Mouse (Mus musculus): ENCODE measurements at regions not wholly inside any gene's neighbourhood (a gene's known extent, or its start where the extent isn't known, plus 50 kb on each side); places are given as distances from the start of the nearest gene placed in this dataset.

GRCm38 (mm10) chr9:41772281-41772902 lies 351.7 kb downstream of the Sorl1 start:
- TF ChIP-seq POLR2A (IDR thresholded peaks at IDR 0.05; ENCODE audit: control insufficient read depth, extremely low read depth, insufficient read depth, low read length, poor library complexity) (no peak), CTCF (IDR thresholded peaks at IDR 0.05; ENCODE audit: borderline replicate concordance, control insufficient read depth, extremely low read depth, insufficient read depth, low read length, poor library complexity) (no peak)
